ENCODE assay signal across 25 mouse cellular contexts in the genomic region with DNA sequence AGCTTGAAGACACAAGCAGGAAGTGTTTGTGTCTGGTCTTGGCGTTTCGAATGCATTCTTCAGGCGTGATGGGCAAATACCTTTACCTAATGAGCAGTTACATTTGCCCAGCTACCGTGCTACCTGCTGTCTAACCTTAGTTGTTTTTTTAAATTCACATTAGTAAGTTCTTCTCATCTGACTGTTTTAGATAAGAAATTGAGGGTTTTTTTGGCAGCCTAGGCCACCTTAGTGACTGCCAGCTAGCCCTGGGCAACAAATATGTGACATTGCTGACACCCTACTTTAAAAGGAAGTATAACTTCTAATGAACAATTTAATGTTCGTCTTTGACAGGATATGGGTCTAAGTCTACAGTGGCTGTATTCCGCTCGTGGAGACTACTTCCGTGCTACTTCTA.
"Had no signal": no experiment of that assay in that cellular context is flagged by ENCODE, and none has a peak within 500 bp of the region (broad histone marks: within the 10 kb centered on the region; RNA-seq: fewer than 3 reads in every experiment).

No protein-coding gene starts in this region.

- H3K27me3 ChIP-seq: heart, embryonic 13.5 days; heart, embryonic 15.5 days; hindbrain, embryonic 13.5 days; hindbrain, embryonic 15.5 days; kidney, embryonic 15.5 days; limb, embryonic 13.5 days; limb, embryonic 15.5 days had no signal

- H3K4me1 ChIP-seq: heart, embryonic 13.5 days; heart, embryonic 15.5 days; hindbrain, embryonic 13.5 days; hindbrain, embryonic 15.5 days; kidney, embryonic 15.5 days; limb, embryonic 13.5 days; limb, embryonic 15.5 days had no signal

- ATAC-seq: inflammation-experienced regulatory T-cells, adult 6 months; intestine, embryonic 16.5 days had no signal

- DNase-seq: gastrocnemius, postnatal 14 days; gastrocnemius, postnatal 36 days; heart, adult 18-20 months; heart, postnatal 14 days; heart, postnatal 36 days; kidney, adult 11 months; kidney, adult 2 months; kidney, adult 9 months; kidney, postnatal 14 days; kidney, postnatal 36 days; layer of hippocampus, adult 9-11 months; layer of hippocampus, postnatal 36 days; left cerebral cortex, postnatal 4 days had no signal

- H3K4me2 ChIP-seq: heart, embryonic 11.5 days; heart, embryonic 13.5 days; heart, embryonic 15.5 days; hindbrain, embryonic 13.5 days; hindbrain, embryonic 15.5 days; kidney, embryonic 15.5 days; limb, embryonic 13.5 days; limb, embryonic 15.5 days had no signal

- H3K27ac ChIP-seq: heart, embryonic 13.5 days; heart, embryonic 15.5 days; hindbrain, embryonic 13.5 days; hindbrain, embryonic 15.5 days; kidney, embryonic 15.5 days; kidney, postnatal 0 days; limb, embryonic 13.5 days; limb, embryonic 15.5 days; liver, embryonic 14.5 days had no signal

- H3K9ac ChIP-seq: heart, embryonic 13.5 days; heart, embryonic 15.5 days; hindbrain, embryonic 13.5 days; hindbrain, embryonic 15.5 days; kidney, embryonic 15.5 days; limb, embryonic 13.5 days; limb, embryonic 15.5 days; liver, embryonic 14.5 days had no signal

- H3K4me3 ChIP-seq: heart, embryonic 13.5 days; heart, embryonic 15.5 days; hindbrain, embryonic 13.5 days; hindbrain, embryonic 15.5 days; kidney, embryonic 15.5 days; limb, embryonic 13.5 days; limb, embryonic 15.5 days had no signal

- H3K9me3 ChIP-seq: heart, embryonic 13.5 days; heart, embryonic 15.5 days; hindbrain, embryonic 13.5 days; hindbrain, embryonic 15.5 days; kidney, embryonic 15.5 days; limb, embryonic 13.5 days; limb, embryonic 15.5 days had no signal
